Mouse (Mus musculus) thymus, adult 18-20 months (tissue): ENCODE data around the gene Dhx58.
"Not testable (repeated sequence)": the region's sequence is repeated elsewhere in the genome, so short reads cannot be mapped to it uniquely, and the experiment has no call there.

Experiments
- DNase-seq, 2 experiments: peaks; one replicate each; pipeline ENCODE4 v3.0.0; 2022; ENCODE audit warnings: mixed read lengths in 2 of 2

The Dhx58 gene

GRCm38 (mm10) chr11:100697921-100698320 lies 6.2 kb downstream of the Dhx58 start:
- DNase-seq, result no peak

- DNase-seq, result peak; percentile 42 to 44
These were observed 9.1 kb downstream of the Dhx58 start for GRCm38 (mm10) chr11:100694926-100695325.

DNA sequence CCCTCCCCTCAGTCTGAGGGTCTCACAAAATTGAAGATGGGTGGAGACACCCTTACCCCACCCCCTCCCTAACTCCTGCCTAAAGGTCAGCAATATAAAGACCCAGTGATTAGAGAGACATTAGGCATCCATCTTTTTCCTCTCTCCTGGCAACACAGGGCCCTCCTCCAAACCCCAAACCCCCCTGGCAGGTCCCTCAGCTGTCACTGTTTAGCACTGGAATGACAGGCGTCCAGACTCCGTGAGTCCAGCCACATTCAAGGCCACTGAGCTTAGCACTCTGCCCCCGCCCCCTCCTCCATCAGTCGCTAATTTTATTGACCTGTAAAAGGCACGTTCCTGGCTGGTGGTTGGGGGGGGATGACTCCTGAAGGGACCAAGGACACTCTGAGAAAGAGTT lies 10.9 kb downstream of the Dhx58 start:
- DNase-seq, result no peak

- no peak for DNase-seq
These were observed 11.9 kb downstream of the Dhx58 start, which contains the start of gene Zfp385c for GRCm38 (mm10) chr11:100692164-100692616. TSS of gene Zfp385c (minus strand) at chr11:100692455.

GRCm38 (mm10) chr11:100690389-100690788 lies 13.7 kb downstream of the Dhx58 start:
- no peak for DNase-seq

DNA sequence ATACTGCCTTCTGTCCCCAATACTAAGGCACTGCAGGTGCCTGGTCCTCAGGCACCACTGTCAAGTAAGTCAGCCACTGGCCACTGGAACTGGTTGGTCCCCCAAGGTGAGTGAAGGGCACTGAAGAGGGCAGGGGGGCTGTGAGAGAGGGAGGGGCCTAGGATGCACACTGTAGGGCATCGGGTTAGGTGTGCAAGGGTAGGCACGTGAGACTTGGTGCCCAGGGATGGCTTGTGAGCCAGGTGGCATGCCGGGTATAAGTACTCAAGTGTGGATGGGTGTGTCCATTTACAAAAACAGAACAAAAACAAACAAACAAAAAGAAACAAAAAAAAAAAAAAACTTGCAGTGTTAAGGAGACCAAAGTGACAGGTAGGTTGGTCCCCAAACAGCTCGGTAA lies 15.6 kb downstream of the Dhx58 start:
- DNase-seq, result no peak

DNA sequence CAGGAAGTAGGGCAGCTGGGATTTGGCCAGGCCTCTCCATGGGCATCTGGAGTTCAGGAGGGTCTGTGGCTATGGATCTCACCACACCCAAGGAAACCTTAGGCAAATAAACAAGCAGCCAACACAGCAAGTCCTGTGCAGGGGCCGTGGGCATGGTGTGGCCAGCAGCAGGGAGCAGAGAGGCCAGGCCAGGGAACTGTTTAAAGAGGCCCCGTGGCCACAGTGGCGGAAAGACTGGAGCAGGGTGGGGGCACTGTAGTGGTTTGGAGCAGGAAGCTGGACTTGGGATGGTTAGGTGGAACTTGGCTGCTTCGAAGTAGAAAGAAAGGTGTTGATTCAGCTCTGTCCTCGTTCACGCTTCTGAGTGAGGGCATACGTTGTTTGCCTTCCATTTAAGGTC lies 16.8 kb downstream of the Dhx58 start:
- DNase-seq, result no peak

DNA sequence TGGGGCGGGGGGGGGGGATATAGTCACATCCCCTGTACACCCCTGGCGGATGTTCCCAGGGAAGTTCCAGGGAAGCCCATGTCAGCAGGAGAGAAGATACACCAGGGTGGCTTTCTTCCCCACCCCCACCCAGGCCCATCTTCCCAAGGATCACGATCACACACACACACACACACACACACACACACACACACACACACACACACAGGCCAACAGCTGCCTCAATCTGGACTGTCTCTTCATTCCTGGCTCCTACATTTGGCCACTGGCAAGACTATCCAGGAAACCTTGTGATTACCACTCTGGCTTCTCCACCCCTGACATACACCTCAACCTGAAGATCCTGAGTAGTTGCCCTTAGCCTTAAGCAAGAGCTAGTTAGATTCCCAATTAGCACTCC lies 18.7 kb downstream of the Dhx58 start:
- no peak for DNase-seq

GRCm38 (mm10) chr11:100684084-100684483 lies 20.0 kb downstream of the Dhx58 start:
- no peak for DNase-seq

- no peak for DNase-seq
These were observed 21.5 kb downstream of the Dhx58 start for GRCm38 (mm10) chr11:100682526-100682925.

DNA sequence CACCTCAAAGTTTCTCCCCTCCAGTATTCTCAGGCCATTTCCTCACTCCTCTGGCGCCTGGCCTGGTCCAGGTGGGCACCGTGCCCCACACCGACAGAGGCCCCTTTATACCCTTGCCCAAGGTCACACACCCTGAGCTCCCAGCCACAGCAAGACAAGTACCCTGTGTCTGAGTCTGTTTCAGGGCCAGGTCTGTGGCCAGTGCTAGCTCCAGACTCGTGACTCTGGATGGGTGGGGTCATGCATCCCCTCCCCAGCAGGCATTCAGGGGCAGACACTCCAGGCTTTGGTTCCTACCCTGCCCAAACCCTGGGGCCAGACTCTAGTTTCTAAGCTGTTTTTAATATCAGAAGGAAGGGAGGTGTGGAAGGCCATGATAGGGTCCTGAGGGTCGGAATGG lies 22.2 kb downstream of the Dhx58 start:
- no peak for DNase-seq

GRCm38 (mm10) chr11:100677810-100678209 lies 26.3 kb downstream of the Dhx58 start:
- no peak for DNase-seq

GRCm38 (mm10) chr11:100673169-100673568 lies 30.9 kb downstream of the Dhx58 start:
- no peak for DNase-seq

DNA sequence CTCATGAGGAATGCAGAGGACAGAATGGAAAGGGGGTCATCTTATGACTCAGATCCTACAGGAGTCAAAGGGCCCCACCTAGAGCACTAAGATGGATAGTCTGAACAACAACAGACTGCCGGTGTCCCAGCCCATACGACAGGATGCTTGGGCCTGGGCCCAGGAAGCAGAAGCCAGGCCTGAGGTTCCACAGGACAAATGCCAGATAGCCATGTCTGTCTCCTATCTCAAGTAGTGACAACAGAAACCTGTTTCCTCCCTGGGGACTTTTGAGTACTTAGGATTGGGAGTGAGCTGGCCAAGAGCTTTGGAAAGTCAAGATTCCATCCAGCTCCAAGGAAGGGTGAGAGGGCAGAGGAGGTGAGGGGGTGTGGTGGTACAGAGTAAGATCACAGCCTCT lies 32.1 kb downstream of the Dhx58 start:
- no peak for DNase-seq

DNA sequence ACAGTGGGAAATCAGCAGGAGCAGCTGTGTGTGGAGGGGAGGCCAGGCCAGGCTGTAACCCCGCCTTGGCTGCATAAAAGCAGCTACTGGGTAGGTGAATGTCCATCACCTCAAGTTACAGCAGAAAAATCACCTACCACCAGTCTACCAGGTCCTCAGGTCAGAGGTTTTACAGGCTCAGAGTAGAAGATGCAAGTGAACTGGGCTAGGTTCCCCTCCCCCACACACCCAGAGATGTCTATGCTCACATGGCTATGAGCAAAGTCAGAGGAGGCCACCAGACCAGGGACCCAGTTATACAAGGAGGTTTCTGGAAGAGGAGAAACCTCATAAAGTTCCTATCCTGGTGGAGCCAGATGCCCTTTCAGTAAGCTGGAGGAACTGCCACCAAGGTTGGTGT lies 33.0 kb downstream of the Dhx58 start:
- DNase-seq, result no peak

DNA sequence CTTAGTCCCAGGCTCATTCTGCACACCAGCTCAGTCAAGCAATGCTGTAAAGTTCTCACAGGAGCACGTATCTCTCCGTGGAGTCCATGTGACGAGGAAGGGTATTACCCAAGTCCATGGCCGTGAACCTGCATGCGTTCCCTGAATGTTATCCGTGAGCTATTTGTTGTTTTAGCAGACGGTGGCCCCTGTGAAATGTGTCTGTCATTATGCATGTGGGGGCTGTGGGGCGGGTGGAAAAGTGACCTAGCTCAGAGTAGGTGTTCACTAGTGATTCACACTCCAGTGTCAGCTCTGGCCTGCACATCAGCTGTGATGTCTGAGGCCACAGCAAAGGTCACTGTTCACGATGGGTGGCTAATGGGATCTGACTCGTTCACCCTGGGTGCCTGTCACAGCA lies 44.3 kb downstream of the Dhx58 start:
- DNase-seq, result no peak

DNA sequence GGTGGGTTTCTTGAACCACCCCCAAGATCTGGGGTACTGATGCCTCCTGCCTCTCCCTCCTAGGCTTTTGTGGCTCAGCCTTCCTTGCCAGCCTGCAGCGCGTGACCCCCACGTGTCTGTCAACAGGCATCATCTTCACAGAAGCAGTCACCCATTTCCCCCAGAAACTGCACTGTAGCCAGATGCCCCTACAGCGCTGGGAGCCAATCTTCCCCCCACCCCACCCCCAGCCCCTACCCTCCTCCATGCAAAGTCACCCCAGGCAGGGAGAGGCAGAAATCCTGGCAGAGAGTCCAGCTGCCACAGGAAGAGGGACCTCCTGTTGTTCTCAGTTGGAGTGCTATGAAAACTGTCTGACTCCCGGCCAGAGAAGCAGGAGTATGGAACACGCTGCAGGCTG lies 47.6 kb downstream of the Dhx58 start:
- DNase-seq, result no peak

DNA sequence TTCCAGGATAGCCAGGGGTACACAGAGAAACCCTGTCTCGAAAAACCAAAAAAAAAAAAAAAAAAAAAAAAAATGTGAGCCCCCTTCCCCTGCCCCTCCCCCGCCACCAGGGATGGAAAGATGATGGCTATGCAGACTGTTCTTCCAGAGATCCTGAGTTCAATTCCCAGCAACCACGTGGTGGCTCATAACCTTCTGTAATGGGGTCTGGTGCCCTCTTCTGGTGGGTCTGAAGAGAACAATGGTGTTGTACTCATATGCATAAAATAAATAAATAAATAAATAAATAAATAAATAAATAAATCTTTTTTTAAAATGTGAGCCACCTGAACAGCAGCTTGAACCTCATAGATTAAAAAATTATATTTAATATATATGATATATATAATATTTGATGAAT lies 48.5 kb downstream of the Dhx58 start:
- not testable (repeated sequence) for DNase-seq

- DNase-seq, result no peak
These were observed 52.3 kb downstream of the Dhx58 start for GRCm38 (mm10) chr11:100651748-100652147.

DNA sequence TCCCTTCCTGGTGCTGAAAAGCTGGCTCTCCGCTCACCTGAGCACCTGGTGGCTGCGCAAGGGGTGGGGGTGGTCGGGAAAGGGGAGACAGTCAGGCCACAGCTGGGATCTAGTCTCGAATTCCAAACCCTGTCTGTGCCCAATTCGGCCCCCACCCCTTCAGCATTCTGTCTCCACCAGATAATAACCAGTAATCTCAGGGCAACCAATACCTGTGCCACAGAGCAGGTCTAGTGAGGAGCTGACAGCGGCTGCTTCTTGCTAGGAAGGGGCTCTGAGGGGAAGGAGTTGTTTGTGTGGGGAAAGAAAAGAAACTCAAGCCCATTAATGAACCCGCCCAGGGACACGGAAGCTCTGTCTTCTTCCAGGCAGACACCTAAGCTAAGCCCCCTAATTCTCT lies 52.9 kb downstream of the Dhx58 start:
- no peak for DNase-seq

- DNase-seq, result no peak
These were observed 55.7 kb downstream of the Dhx58 start for GRCm38 (mm10) chr11:100648405-100648804.

DNA sequence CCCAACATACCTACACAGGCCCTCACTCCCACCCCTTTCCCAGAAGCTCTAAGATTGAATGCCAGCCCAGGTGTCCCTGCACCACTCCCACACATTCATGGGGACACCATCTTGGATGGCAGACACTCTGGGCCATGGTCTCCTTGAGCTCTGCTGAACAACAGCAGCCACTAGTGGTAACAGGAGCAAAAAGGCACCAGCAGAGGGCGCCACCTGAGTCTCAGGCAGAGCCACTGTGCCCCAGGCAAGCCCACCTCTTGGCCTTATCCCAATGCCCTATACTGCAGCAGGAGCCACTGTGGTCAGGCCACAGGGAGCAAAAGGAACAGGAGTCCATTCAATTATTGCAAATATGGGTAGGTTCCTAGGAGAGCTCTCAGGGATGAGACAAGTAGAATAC lies 57.8 kb downstream of the Dhx58 start:
- peak in 1 of 2 experiments; percentile 27 for DNase-seq
